Mouse (Mus musculus) neural tube, embryonic 14.5 days (tissue): ENCODE data around the gene Tnpo2. TPM values are rescaled to one million over a fixed set of nuclear protein-coding genes. Genes with fewer than 3 reads are reported as not detected.

Experiments
- ATAC-seq: fragments of 200-750 bp; cut with Nextera tagmentation; 2 replicates; pipeline ENCODE4 v1.8.0; 2017; ENCODE audit warnings: low read depth, mild to moderate bottlenecking, moderate TSS enrichment, moderate library complexity
- H3K27ac ChIP-seq: fragments of 300-500 bp; sonication (generic); 2 replicates; pipeline ENCODE4 v1.5.1; 2014; ENCODE audit warnings: low read depth, mild to moderate bottlenecking, control low read depth, low read length, moderate library complexity, mixed read lengths
- H3K27me3 ChIP-seq: fragments of 300-500 bp; sonication (generic); 2 replicates; pipeline ENCODE4 v1.6.1; 2014; ENCODE audit warnings: low read length; ENCODE audit not compliant: control insufficient read depth, insufficient read depth
- H3K36me3 ChIP-seq: fragments of 300-500 bp; sonication (generic); 2 replicates; pipeline ENCODE4 v1.6.1; 2014; ENCODE audit warnings: low read length, mixed read lengths; ENCODE audit not compliant: control insufficient read depth, insufficient read depth
- H3K4me1 ChIP-seq: fragments of 300-500 bp; sonication (generic); 2 replicates; pipeline ENCODE4 v1.6.1; 2014; ENCODE audit warnings: low read length; ENCODE audit not compliant: control insufficient read depth, insufficient read depth
- H3K4me2 ChIP-seq: fragments of 300-500 bp; sonication (generic); 2 replicates; pipeline ENCODE4 v1.6.1; 2014; ENCODE audit warnings: mild to moderate bottlenecking, low read depth, low read length, control low read depth
- H3K4me3 ChIP-seq: fragments of 300-500 bp; sonication (generic); 2 replicates; pipeline ENCODE4 v1.5.1; 2014; ENCODE audit warnings: low read depth, low read length, control low read depth, mixed read lengths
- H3K9ac ChIP-seq: fragments of 300-500 bp; sonication (generic); replicated peaks from 2 replicates; pipeline ENCODE4 v1.6.1; 2014; ENCODE audit warnings: low read depth, mild to moderate bottlenecking, control low read depth, low read length, mixed read lengths
- H3K9me3 ChIP-seq: fragments of 300-500 bp; sonication (generic); 2 replicates; pipeline ENCODE4 v1.6.1; 2016; ENCODE audit warnings: low read length; ENCODE audit not compliant: control insufficient read depth
- WGBS: fragments of 180-500 bp; shearing (Covaris S2); extraction: QIAGEN DNeasy Blood & Tissue Kit; methylation state at CpG from one replicate; pipeline ENCODE4 v1.1.7; 2014; 5-methylcytosine and 5-hydroxymethylcytosine counted together
- microRNA-seq: library from miRNA; unstranded; fragments of <30 nt; microRNA quantifications from one replicate; pipeline ENCODE4, GENCODE M21; 2016
- polyA plus RNA-seq: library from polyadenylated mRNA; unstranded; fragments of >200 nt; fragmentation: Nextera tagmentation; extraction: Ambion mirVana; gene quantifications from 2 replicates; pipeline ENCODE4 v1.2.1, GENCODE M21; 2014

Tnpo2 gene
- polyA plus RNA-seq, 1 experiment from 2014 or later = 45.8 TPM

DNA sequence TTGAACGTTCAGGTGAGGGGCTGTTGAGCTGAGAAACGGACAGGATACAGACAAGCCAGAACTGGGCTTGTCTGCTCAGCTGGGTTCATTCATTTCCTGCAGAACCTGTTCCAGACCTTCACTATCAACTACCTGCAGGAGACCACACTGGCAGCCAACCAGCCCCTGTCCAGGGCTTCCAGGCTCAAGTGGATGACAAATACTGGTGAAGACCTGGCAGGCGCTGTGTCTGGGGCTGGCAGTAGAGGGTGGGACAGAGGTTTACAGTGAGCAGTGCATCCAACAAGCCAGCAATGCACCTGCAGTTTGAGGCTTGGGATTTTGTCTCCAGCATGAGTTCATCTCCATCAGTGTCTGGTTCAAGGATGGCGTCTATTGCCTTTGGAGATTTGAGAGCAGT is 60.1 kb downstream of the Tnpo2 start:
- Histone ChIP-seq H3K27ac (no peak overlapping the region), H3K36me3 (0 out of 2 replicates have a peak, but pooled peaks cover 9% of the 10 kb centered on the region), H3K4me2 (no peak overlapping the region), H3K4me1 (no peaks in the 10 kb centered on the region), H3K9me3 (no peaks in the 10 kb centered on the region), H3K9ac (no peak overlapping the region), H3K4me3 (no peak overlapping the region), H3K27me3 (no peaks in the 10 kb centered on the region)
- 89% methylated on average over 4 of the region's 4 CpGs for WGBS
- ATAC-seq = no peak

DNA sequence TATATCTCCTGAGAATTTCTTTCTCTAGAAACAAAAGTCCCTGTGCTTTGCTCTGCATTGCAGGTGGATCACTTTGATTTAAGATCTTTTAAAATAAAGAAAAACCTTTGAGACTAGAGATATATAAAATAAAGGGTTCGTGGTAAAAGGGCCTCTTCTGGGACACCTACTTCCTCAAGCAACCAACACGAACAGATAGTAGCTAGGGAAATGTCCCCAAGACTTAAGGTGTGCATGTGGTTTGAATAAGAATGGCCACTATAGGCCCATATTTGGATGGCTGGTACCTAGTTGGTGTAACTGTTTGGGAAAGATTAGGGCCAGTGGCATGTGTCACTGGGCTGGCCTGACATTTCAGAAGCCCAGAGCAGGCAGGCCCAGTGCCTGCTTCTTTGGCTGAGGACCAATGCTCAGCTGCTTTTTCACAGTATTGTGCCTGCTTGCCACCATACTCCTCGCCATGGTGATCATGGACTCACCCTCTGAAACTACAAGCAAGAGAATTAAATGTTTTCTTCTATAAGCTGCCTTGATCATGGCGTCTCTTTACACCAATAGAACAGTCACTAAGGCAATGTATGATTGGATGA is 63.5 kb downstream of the Tnpo2 start:
- Histone ChIP-seq H3K27me3 (no peaks in the 10 kb centered on the region), H3K4me2 (no peak overlapping the region), H3K27ac (no peak overlapping the region), H3K4me1 (no peaks in the 10 kb centered on the region), H3K9me3 (no peaks in the 10 kb centered on the region), H3K36me3 (0 out of 2 replicates have a peak, but pooled peaks cover 5% of the 10 kb centered on the region), H3K9ac (no peak overlapping the region), H3K4me3 (no peak overlapping the region)
- 83% methylated on average over 4 of the region's 4 CpGs for WGBS
- no peak for ATAC-seq

Small RNAs within 50 kb of the gene (microRNA-seq; reads per million reads assigned to microRNA genes)
- 1.7 reads per million for gene Mir7070

Other genes starting within 250 kb of the Tnpo2 start
- gene Nfix, start 236.6 kb upstream of the Tnpo2 start, polyA plus RNA-seq = 68.2 and 91.5 TPM in 2 replicates
- 12.3 and 16.9 TPM in 2 replicates for gene Dand5, start 214.1 kb upstream of the Tnpo2 start, polyA plus RNA-seq
- gene Gadd45gip1, start 205.4 kb upstream of the Tnpo2 start, polyA plus RNA-seq = 33.1 and 39.8 TPM in 2 replicates
- gene Rad23a, start 196.2 kb upstream of the Tnpo2 start, polyA plus RNA-seq = 69.4 and 78.1 TPM in 2 replicates
- gene Calr, start 190.0 kb upstream of the Tnpo2 start, polyA plus RNA-seq = 615 and 623 TPM in 2 replicates
- 90.9 and 98.2 TPM in 2 replicates for gene Farsa, start 179.9 kb upstream of the Tnpo2 start, polyA plus RNA-seq
- 14.2 and 24.5 TPM in 2 replicates for gene Syce2, start 164.8 kb upstream of the Tnpo2 start, polyA plus RNA-seq
- 33.5 and 34.2 TPM in 2 replicates for gene Gcdh, start 143.0 kb upstream of the Tnpo2 start, polyA plus RNA-seq
- gene Klf1, start 135.0 kb upstream of the Tnpo2 start, polyA plus RNA-seq = 0.44 and 0.80 TPM in 2 replicates
- 5.0 and 5.3 TPM in 2 replicates for gene Dnase2a, start 128.4 kb upstream of the Tnpo2 start, polyA plus RNA-seq
- gene Mast1, start 99.6 kb upstream of the Tnpo2 start, polyA plus RNA-seq = 75.6 and 79.8 TPM in 2 replicates
- 1.3 and 3.5 TPM in 2 replicates for gene Rtbdn, start 89.9 kb upstream of the Tnpo2 start, polyA plus RNA-seq
- gene Gm49661, start 67.5 kb upstream of the Tnpo2 start, polyA plus RNA-seq = not detected in 2 replicates
- gene Prdx2, start 67.3 kb upstream of the Tnpo2 start, polyA plus RNA-seq = 1,214 and 1,252 TPM in 2 replicates
- gene Rnaseh2a, start 67.1 kb upstream of the Tnpo2 start, polyA plus RNA-seq = 45.7 and 48.0 TPM in 2 replicates
- 5.4 and 8.4 TPM in 2 replicates for gene Junb, start 58.2 kb upstream of the Tnpo2 start, polyA plus RNA-seq
- 25.5 and 31.2 TPM in 2 replicates for gene Hook2, start 46.3 kb upstream of the Tnpo2 start, polyA plus RNA-seq
- 0.12 TPM in 1 of 2 replicates, not detected in the other for gene Best2, start 22.4 kb upstream of the Tnpo2 start, polyA plus RNA-seq
- 119 and 128 TPM in 2 replicates for gene Asna1, start 11.6 kb upstream of the Tnpo2 start, polyA plus RNA-seq
- 153 and 161 TPM in 2 replicates for gene Trir, start 10.1 kb upstream of the Tnpo2 start, polyA plus RNA-seq
- 57.0 and 66.3 TPM in 2 replicates for gene Fbxw9, start 23.1 kb downstream of the Tnpo2 start, polyA plus RNA-seq
- 1.4 TPM in 1 of 2 replicates, not detected in the other for gene Gm5741, start 31.1 kb downstream of the Tnpo2 start, polyA plus RNA-seq
- 115 and 123 TPM in 2 replicates for gene Dhps, start 34.8 kb downstream of the Tnpo2 start, polyA plus RNA-seq
- gene Wdr83os, start 43.8 kb downstream of the Tnpo2 start, polyA plus RNA-seq = 120 and 134 TPM in 2 replicates
- 47.2 and 47.9 TPM in 2 replicates for gene Wdr83, start 44.4 kb downstream of the Tnpo2 start, polyA plus RNA-seq
- gene Man2b1, start 46.4 kb downstream of the Tnpo2 start, polyA plus RNA-seq = 15.4 and 20.9 TPM in 2 replicates
- gene Zfp791, start 86.2 kb downstream of the Tnpo2 start, polyA plus RNA-seq = 2.9 and 3.5 TPM in 2 replicates
- not detected in 2 replicates for gene Cks1brt, start 115.0 kb downstream of the Tnpo2 start, polyA plus RNA-seq
- not detected in 2 replicates for gene Olfr371, start 189.1 kb downstream of the Tnpo2 start, polyA plus RNA-seq